Mouse (Mus musculus) C2C12 (cell line): ENCODE measurements around the gene Vwa3b.

Source experiments
- CEBPB ChIP-seq: IDR thresholded peaks from one replicate; pipeline ENCODE4 v1.6.1; 2011; ENCODE audit warnings: low read depth, mild to moderate bottlenecking, control low read depth, moderate library complexity
- CTCF ChIP-seq: IDR thresholded peaks from one replicate; pipeline ENCODE4 v1.5.1; 2011; ENCODE audit not compliant: control insufficient read depth, insufficient read depth, insufficient read length
- FOSL1 ChIP-seq: IDR thresholded peaks from one replicate; pipeline ENCODE4 v1.8.0; 2011; ENCODE audit warnings: mild to moderate bottlenecking, low read length; ENCODE audit not compliant: poor library complexity, insufficient read depth, severe bottlenecking
- MAX ChIP-seq: IDR thresholded peaks from one replicate; pipeline ENCODE4 v1.6.1; 2011; ENCODE audit warnings: mild to moderate bottlenecking, control low read depth
- MYOD1 ChIP-seq: IDR thresholded peaks from one replicate; pipeline ENCODE4 v1.6.1; 2011; ENCODE audit warnings: low read depth; ENCODE audit not compliant: control insufficient read depth, insufficient read length
- MYOG ChIP-seq: IDR thresholded peaks from one replicate; pipeline ENCODE4 v1.6.1; 2011; ENCODE audit not compliant: control insufficient read depth, insufficient read length; ENCODE audit errors: extremely low read depth
- USF1 ChIP-seq: IDR thresholded peaks from one replicate; pipeline ENCODE4 v1.6.1; 2011; ENCODE audit warnings: low read depth, mild to moderate bottlenecking, control low read depth, moderate library complexity

DNA sequence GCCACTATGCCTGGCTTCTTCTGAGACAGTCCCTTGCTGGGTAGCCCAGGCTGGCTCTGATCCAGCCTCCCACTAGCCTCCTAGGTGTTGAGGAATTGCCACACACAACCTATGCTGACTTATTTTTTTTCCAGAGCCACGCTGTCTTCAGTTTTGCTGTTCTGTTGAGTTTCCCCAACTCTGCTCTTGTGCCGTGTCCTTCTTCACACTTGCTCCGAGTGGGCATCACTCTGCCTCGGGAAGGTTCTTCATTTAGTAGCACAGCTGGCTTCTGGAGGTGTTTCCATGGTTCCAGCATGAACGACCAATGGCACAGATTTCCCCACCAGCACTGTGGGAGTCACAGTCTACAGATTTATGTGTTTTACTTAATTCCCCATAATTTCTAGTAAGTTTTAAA lies 91.6 kb downstream of the Vwa3b start:
- no peak for TF ChIP-seq MAX
- no peak for TF ChIP-seq CTCF
- TF ChIP-seq MYOD1: no peak
- TF ChIP-seq USF1: no peak
- no peak for TF ChIP-seq MYOG
- no peak for TF ChIP-seq CEBPB
- no peak for TF ChIP-seq FOSL1
